Mouse (Mus musculus): ENCODE data around the gene Tspan4.

The Tspan4 gene

GRCm38 (mm10) chr7:141476981-141477370, 1.9 kb downstream of the Tspan4 start:
- DNase-seq (ENCODE audit: low read depth, low spot score): no peak

- DNase-seq (ENCODE audit: low read depth, low spot score): no peak
These were observed 2.7 kb downstream of the Tspan4 start for GRCm38 (mm10) chr7:141477578-141478269.

GRCm38 (mm10) chr7:141478270-141478748, 3.3 kb downstream of the Tspan4 start:
- DNase-seq (ENCODE audit: low read depth, low spot score): no peak

- peak; percentile 83 for DNase-seq (ENCODE audit: low read depth, low spot score)
These were observed 5.9 kb downstream of the Tspan4 start for GRCm38 (mm10) chr7:141480842-141481497.

- DNase-seq (ENCODE audit: low read depth, low spot score): peak; percentile 60
These were observed 6.7 kb downstream of the Tspan4 start for GRCm38 (mm10) chr7:141481498-141482401.

- no peak for DNase-seq (ENCODE audit: low read depth, low spot score)
These were observed 7.5 kb downstream of the Tspan4 start for GRCm38 (mm10) chr7:141482531-141483024.

GRCm38 (mm10) chr7:141483114-141483653, 8.1 kb downstream of the Tspan4 start:
- DNase-seq (ENCODE audit: low read depth, low spot score): no peak

- DNase-seq (ENCODE audit: low read depth, low spot score): no peak
These were observed 9.4 kb downstream of the Tspan4 start for GRCm38 (mm10) chr7:141484186-141485120.

- no peak for DNase-seq (ENCODE audit: low read depth, low spot score)
These were observed 10.1 kb downstream of the Tspan4 start for GRCm38 (mm10) chr7:141485186-141485585.

GRCm38 (mm10) chr7:141485606-141486005, 10.6 kb downstream of the Tspan4 start:
- DNase-seq (ENCODE audit: low read depth, low spot score): no peak

GRCm38 (mm10) chr7:141486239-141486638, 11.2 kb downstream of the Tspan4 start:
- no peak for DNase-seq (ENCODE audit: low read depth, low spot score)

- no peak for DNase-seq (ENCODE audit: low read depth, low spot score)
These were observed 12.1 kb downstream of the Tspan4 start for GRCm38 (mm10) chr7:141487141-141487540.

GRCm38 (mm10) chr7:141491151-141491550, 16.1 kb downstream of the Tspan4 start:
- peak; percentile 46 for DNase-seq (ENCODE audit: low read depth, low spot score)

GRCm38 (mm10) chr7:141492738-141493137, 17.7 kb downstream of the Tspan4 start:
- no peak for DNase-seq (ENCODE audit: low read depth, low spot score)

GRCm38 (mm10) chr7:141493729-141494128, 18.7 kb downstream of the Tspan4 start:
- no peak for DNase-seq (ENCODE audit: low read depth, low spot score)

- no peak for DNase-seq (ENCODE audit: low read depth, low spot score)
These were observed 20.3 kb downstream of the Tspan4 start for GRCm38 (mm10) chr7:141495379-141495778.

- DNase-seq (ENCODE audit: low read depth, low spot score): no peak
These were observed 20.9 kb downstream of the Tspan4 start for GRCm38 (mm10) chr7:141495940-141496339.

- no peak for DNase-seq (ENCODE audit: low read depth, low spot score)
These were observed 22.6 kb downstream of the Tspan4 start for GRCm38 (mm10) chr7:141497600-141497999.

- no peak for DNase-seq (ENCODE audit: low read depth, low spot score)
These were observed 26.9 kb downstream of the Tspan4 start for GRCm38 (mm10) chr7:141501820-141502555.

- no peak for DNase-seq (ENCODE audit: low read depth, low spot score)
These were observed 27.5 kb downstream of the Tspan4 start for GRCm38 (mm10) chr7:141502556-141502905.

Data from ZHBTc4 (cell line).